Mouse (Mus musculus) limb, embryonic 11.5 days (tissue): Measurements from ENCODE around the gene Arf1. TPM values are rescaled to one million over a fixed set of nuclear protein-coding genes. Genes with fewer than 3 reads are reported as not detected.
A peak's percentile ranks its signal among the peaks of the same experiment; 100 is the strongest.

Experiments used
- ATAC-seq: fragments of 200-750 bp; cut with Nextera tagmentation; 2 replicates; pipeline ENCODE4 v1.8.0; 2017; ENCODE audit warnings: low read depth; ENCODE audit not compliant: insufficient number of reproducible peaks, low FRiP score, low TSS enrichment
- DNase-seq: peaks from one replicate; pipeline ENCODE4 v3.0.0-alpha.2; 2015; ENCODE audit warnings: low spot score
- H3K27ac ChIP-seq: fragments of 300-500 bp; sonication (generic); replicated peaks from 2 replicates; pipeline ENCODE4 v1.5.1; 2014; ENCODE audit warnings: low read depth, mild to moderate bottlenecking, low read length
- H3K27me3 ChIP-seq: fragments of 300-500 bp; sonication (generic); 2 replicates; pipeline ENCODE4 v1.6.1; 2014; ENCODE audit warnings: mild to moderate bottlenecking, low read length, mixed read lengths; ENCODE audit not compliant: control insufficient read depth, insufficient read depth
- H3K36me3 ChIP-seq: fragments of 300-500 bp; sonication (generic); 2 replicates; pipeline ENCODE4 v1.6.1; 2014; ENCODE audit warnings: mild to moderate bottlenecking, low read length, moderate library complexity, mixed read lengths; ENCODE audit not compliant: control insufficient read depth, insufficient read depth
- H3K4me1 ChIP-seq: fragments of 300-500 bp; sonication (generic); 2 replicates; pipeline ENCODE4 v1.6.1; 2014; ENCODE audit warnings: low read length, mixed read lengths; ENCODE audit not compliant: control insufficient read depth, insufficient read depth
- H3K4me2 ChIP-seq: fragments of 300-500 bp; sonication (generic); 2 replicates; pipeline ENCODE4 v1.6.1; 2014; ENCODE audit warnings: low read depth, mild to moderate bottlenecking, moderate library complexity; ENCODE audit not compliant: severe bottlenecking
- H3K4me3 ChIP-seq: fragments of 300-500 bp; sonication (generic); 2 replicates; pipeline ENCODE4 v1.5.1; 2014; ENCODE audit warnings: low read depth, low read length
- H3K9ac ChIP-seq: fragments of 300-500 bp; sonication (generic); 2 replicates; pipeline ENCODE4 v1.6.1; 2014; ENCODE audit warnings: mild to moderate bottlenecking, low read length
- H3K9me3 ChIP-seq: fragments of 300-500 bp; sonication (generic); 2 replicates; pipeline ENCODE4 v1.6.1; 2016; ENCODE audit warnings: low read length; ENCODE audit not compliant: control insufficient read depth
- WGBS: fragments of 180-500 bp; shearing (Covaris S2); extraction: QIAGEN DNeasy Blood & Tissue Kit; methylation state at CpG from one replicate; pipeline ENCODE4 v1.1.7; 2014; 5-methylcytosine and 5-hydroxymethylcytosine counted together
- polyA plus RNA-seq: library from polyadenylated mRNA; unstranded; fragments of >200 nt; fragmentation: Nextera tagmentation; extraction: Ambion mirVana; gene quantifications from 2 replicates; pipeline ENCODE4 v1.2.1, GENCODE M21; 2014

Arf1 gene
- polyA plus RNA-seq, 1 experiment from 2014 or later: 649 TPM

DNA sequence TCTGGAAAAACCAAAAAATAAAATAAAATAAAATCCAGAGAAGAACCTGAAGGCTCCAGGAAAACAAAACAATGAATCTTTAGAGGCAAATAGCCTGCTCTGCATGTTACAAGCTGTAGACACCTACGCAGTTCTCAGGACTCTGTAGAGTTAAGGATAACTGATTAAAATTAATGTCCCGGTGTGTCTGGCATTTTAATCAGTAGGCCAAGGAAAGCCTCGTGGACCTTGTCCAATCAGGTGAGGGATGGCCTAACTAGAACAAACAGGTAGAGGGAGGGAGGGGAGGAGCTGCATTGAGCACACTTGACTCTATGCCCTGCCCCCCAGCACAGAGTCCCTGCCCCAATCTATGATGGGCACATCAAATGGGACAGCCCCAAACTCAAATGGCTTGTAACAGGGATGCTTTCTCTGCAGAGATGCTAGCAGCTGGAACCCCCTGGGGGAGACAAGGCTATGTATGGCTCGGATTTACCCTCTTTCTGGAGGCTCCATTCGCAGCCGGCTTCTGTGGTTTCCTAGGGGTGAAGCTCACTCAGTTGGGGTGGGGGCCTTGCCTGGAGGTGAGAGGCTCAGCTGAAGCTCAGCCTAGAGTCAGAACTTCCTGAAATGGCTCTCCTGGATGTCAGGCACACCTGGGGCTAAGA, 53.8 kb downstream of the Arf1 start:
- WGBS: 60% methylated on average over 6 of the region's 6 CpGs
- Histone ChIP-seq H3K4me2 (no peak overlapping the region), H3K36me3 (no peaks in the 10 kb centered on the region), H3K9ac (no peak overlapping the region), H3K27ac (no peak overlapping the region), H3K27me3 (peaks cover 44% of the 10 kb centered on the region), H3K4me1 (no peaks in the 10 kb centered on the region), H3K4me3 (no peak overlapping the region), H3K9me3 (no peaks in the 10 kb centered on the region)
- no peak for ATAC-seq
- no peak for DNase-seq

DNA sequence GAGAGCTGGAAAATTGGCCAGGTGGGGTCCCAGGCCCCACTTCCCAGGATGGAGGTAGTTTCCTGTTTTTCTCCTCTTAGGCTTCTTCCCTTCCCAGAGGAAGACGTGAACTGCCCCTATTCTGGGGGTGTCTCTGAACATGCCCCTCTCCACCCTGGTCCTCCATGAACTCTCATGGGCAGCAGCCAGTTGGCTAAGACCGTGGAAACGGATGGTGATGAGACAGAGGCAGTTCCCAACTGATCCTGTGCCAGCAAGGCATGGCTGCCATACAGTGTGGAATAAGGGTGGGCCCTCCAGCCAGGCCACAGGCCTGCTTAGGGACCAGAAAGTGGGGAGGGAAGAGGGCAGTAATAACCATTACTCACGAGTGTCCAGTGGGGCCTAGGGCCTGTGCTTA, 57.5 kb downstream of the Arf1 start:
- Histone ChIP-seq H3K4me1 (no peaks in the 10 kb centered on the region), H3K27ac (no peak overlapping the region), H3K27me3 (peaks cover 10% of the 10 kb centered on the region), H3K4me3 (no peak overlapping the region), H3K9ac (no peak overlapping the region), H3K9me3 (no peaks in the 10 kb centered on the region), H3K36me3 (no peaks in the 10 kb centered on the region), H3K4me2 (no peak overlapping the region)
- ATAC-seq: no peak
- WGBS: 82% methylated on average over 4 of the region's 4 CpGs
- DNase-seq: no peak

DNA sequence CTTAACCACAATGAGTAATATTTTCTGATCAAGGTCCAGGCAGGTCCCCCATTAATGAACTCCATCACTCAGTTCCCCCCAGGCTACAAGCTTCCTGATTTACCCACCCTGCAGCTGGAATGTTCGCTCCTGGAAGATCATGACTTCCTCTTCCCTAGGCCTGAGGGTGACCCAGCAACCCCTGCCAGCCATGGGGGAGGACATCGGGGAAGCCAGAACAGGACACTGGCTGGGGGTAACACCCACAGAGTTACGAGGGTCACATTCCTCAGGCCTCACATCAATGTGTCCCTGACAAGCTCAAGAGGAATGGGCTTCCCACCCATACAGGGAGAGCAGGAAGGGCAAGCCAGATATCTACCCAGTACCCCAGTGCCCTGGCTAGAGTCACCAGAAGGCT, 58.3 kb downstream of the Arf1 start:
- H3K9me3 ChIP-seq: no peaks in the 10 kb centered on the region
- H3K4me2 ChIP-seq: no peak overlapping the region
- no peaks in the 10 kb centered on the region for H3K36me3 ChIP-seq
- ATAC-seq (no peak), DNase-seq (no peak)
- no peak overlapping the region for H3K27ac ChIP-seq
- H3K27me3 ChIP-seq: peaks cover 3% of the 10 kb centered on the region
- H3K4me3 ChIP-seq: no peak overlapping the region
- no peaks in the 10 kb centered on the region for H3K4me1 ChIP-seq
- WGBS: 54% methylated on average over 3 of the region's 3 CpGs
- no peak overlapping the region for H3K9ac ChIP-seq

DNA sequence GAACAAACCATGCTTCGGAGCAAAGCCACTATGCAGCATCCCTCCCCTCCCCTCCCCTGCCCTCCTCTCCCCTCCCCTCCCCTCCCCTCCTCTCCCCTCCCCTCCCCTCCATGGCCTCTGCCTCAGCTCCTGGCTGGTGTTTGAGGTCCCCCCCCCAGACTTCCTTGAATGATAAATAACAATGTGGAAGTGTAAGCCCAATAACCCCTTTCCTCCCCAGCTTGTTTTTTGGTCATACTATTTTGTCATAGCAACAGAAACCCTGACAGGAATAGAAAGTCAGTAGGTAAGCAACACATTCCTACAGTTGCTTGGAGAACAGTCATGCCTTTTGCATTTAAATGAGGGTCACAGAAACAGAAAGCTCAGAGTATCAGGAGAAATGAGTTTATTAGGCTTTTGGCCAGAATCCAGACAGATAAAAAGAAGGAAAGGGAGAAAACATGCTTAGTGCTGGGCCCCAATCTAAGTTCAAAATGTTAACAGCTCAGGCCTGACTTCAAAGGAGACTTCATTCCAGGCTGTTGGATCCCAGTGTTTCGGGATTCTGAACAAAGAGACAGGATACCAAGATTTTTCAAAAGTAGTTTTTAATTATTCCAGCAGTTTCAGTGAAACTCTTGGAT, 62.3 kb downstream of the Arf1 start:
- DNase-seq: no peak
- no peaks in the 10 kb centered on the region for H3K4me1 ChIP-seq
- no peaks in the 10 kb centered on the region for H3K27me3 ChIP-seq
- no peaks in the 10 kb centered on the region for H3K9me3 ChIP-seq
- no peak overlapping the region for H3K4me3 ChIP-seq
- WGBS: 65% methylated on average over 2 of the region's 2 CpGs
- H3K27ac ChIP-seq: no peak overlapping the region
- H3K9ac ChIP-seq: no peak overlapping the region
- no peak overlapping the region for H3K4me2 ChIP-seq
- ATAC-seq: no peak
- no peaks in the 10 kb centered on the region for H3K36me3 ChIP-seq

DNA sequence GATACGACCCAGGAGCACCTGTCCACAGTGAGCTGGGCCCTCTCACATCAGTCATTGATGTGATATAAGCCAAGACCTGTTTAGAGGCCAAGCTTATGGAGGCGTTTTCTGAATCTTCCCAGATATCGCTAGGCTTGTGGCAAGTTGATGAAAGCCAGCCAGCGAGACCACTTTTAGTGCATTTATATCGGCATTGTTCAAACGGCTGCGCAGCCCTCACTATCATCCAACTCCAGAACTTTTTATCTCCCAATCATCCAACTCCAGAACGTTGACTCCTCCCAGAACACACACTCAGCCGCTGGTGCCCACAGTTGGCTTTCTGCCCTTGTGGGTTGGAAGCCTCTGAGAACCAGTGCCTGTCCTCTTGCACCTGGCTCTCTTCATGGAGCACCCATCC, 63.7 kb downstream of the Arf1 start:
- 82% methylated on average over 9 of the region's 9 CpGs for WGBS
- no peak overlapping the region for H3K9ac ChIP-seq
- DNase-seq (no peak), ATAC-seq (no peak)
- peak overlapping the region; percentile 47; the same call in 1 of the 2 replicates for H3K4me2 ChIP-seq
- H3K4me3 ChIP-seq: no peak overlapping the region
- H3K4me1 ChIP-seq: no peaks in the 10 kb centered on the region
- no peaks in the 10 kb centered on the region for H3K9me3 ChIP-seq
- no peak overlapping the region for H3K27ac ChIP-seq
- no peaks in the 10 kb centered on the region for H3K27me3 ChIP-seq
- H3K36me3 ChIP-seq: no peaks in the 10 kb centered on the region

DNA sequence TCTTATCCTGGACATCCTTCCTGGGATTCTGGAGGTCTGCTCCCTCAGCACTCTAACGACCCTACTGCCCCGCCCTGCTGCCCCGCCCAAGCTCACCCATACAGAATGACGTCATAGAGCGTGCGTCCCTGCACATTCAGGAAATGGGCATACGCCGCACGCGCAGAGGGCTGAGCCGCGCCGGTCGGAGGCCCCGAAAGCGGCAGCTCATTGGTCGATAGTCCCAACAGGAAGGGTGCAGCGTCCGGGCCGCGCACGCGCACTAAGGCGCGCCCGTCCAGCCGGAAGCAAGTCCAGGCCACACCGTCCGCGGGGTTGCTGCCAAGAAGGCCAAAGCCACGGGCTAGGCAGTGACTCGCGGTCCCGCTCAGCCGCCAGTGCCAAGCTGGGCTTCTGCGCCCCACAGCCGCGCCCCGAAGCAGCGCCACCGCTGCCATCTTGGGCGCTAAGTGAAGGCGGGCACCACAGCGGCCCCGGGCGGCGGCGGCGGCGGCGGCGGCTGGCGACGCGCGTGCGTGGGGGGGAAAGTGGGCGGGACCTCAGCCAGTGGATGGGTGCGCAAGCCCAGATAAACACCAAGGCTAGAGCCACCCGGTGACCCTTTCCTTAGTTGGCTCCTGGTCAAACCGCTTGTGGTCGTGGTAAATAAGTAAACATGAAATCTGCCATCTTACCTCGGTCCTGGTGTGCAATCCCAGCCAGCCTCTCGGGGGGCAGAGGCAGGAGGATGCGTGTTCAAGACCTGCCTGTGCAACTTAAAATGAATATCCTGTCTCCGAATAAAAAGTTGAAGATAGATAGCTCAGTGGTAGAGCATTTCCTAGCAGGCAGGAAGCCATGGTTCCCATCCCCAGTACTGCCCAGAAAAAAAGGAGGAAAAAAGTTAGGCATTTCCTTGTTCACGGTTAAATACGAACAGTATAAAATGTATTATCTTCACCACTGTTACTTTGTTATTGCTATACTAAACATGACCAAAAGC, 64.5 kb downstream of the Arf1 start, which contains the start of gene Iba57:
Iba57 (minus strand) TSS at position 485 of the 982 bp plus-strand sequence.
- peak within 1 kb of the TSS; percentile 47 for H3K4me2 ChIP-seq
- H3K9me3 ChIP-seq: no peaks in the 10 kb centered on the region
- H3K36me3 ChIP-seq: no peaks in the 10 kb centered on the region
- peak within 1 kb of the TSS; percentile 93 for H3K9ac ChIP-seq
- no peaks in the 10 kb centered on the region for H3K4me1 ChIP-seq
- WGBS: 4% methylated on average over 63 of the region's 68 CpGs
- H3K27me3 ChIP-seq: no peaks in the 10 kb centered on the region
- peak within 1 kb of the TSS; percentile 94 for H3K27ac ChIP-seq
- ATAC-seq (peak; percentile 98), DNase-seq (peak; percentile 98)
- H3K4me3 ChIP-seq: peak within 1 kb of the TSS; percentile 79

DNA sequence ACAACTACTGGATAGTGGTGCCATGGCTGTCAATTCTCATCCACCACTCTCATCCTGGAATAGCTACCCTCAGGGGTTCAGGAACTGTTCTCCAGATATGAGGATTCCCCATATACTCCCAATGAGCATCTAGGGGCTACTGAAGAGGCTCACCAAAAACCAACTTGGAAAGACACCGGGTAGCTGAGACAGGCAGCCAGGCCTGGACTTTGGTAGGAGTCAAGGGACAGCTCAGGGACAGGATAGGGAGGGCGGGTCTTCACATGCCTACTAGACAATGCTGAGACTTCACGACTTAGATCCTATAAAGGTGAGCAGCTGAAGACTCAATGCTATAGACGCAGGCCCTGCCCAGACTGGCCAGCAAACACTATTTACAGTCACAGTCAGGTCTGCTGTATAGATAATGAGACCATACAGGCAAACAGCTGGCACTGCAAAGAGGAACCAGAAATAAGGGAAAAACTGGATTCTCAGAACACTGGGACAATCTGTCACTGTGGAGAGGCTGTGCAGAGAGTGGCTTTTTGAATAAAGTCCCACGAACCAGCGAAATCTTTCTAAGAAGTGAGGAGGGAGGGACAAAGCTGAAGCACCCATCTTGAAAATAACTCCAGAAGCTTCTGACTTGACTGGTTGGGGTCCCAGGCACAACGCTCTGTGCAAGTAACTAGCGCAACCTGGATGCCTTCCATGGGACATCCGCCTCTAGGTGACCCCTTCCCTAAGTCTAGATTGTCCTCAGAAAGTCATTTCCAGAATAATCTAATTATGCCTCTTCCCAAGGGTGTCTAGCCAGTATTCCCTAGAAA, 65.4 kb downstream of the Arf1 start:
- no peaks in the 10 kb centered on the region for H3K4me1 ChIP-seq
- H3K27ac ChIP-seq: no peak overlapping the region
- H3K27me3 ChIP-seq: no peaks in the 10 kb centered on the region
- peak overlapping the region; percentile 79 for H3K4me3 ChIP-seq
- no peak overlapping the region for H3K9ac ChIP-seq
- no peaks in the 10 kb centered on the region; the same call in 1 of the 2 replicates for H3K36me3 ChIP-seq
- ATAC-seq (peak; percentile 32; the same call in 1 of the 2 replicates), DNase-seq (no peak)
- WGBS: 60% methylated on average over 9 of the region's 9 CpGs
- peak overlapping the region; percentile 47 for H3K4me2 ChIP-seq
- H3K9me3 ChIP-seq: no peaks in the 10 kb centered on the region
